16 mouse cellular contexts compared by ENCODE assay signal in genomic region chr8:124331094-124331493, GRCm38 (mm10).
A peak's percentile ranks its signal among the peaks of the same experiment; 100 is the strongest.
DNase-seq lines count a peak whose midpoint lies in the region; ATAC-seq and TF ChIP-seq lines count a peak whose summit lies in the region.
"Had no signal": no experiment of that assay in that cellular context is flagged by ENCODE, and none has a peak within 500 bp of the region (broad histone marks: within the 10 kb centered on the region; RNA-seq: fewer than 3 reads in every experiment).

No protein-coding gene starts in this region.

- H3K9me3 ChIP-seq in hindbrain, embryonic 14.5 days (ENCODE audit: control insufficient read depth, low read length), result no peaks in the 10 kb centered on the region
- H3K9me3 ChIP-seq in stomach, postnatal 0 days (ENCODE audit: control insufficient read depth, low read length), result no peaks in the 10 kb centered on the region
- H3K9me3 ChIP-seq: embryonic facial prominence, embryonic 13.5 days; limb, embryonic 15.5 days; lung, embryonic 15.5 days; megakaryocyte, embryonic 14.5 days; neural tube, embryonic 12.5 days; stomach, embryonic 15.5 days had no signal

- no peak for ATAC-seq in hindbrain, embryonic 14.5 days (ENCODE audit: low FRiP score)
- ATAC-seq in stomach, postnatal 0 days (ENCODE audit: low FRiP score, low TSS enrichment), result peak; percentile 57; the same call in 1 of the 2 replicates
- ATAC-seq: intestine, embryonic 16.5 days had no signal

- no peak overlapping the region for H3K4me3 ChIP-seq in layer of hippocampus, adult 2 months
- no peak overlapping the region for H3K4me3 ChIP-seq in hindbrain, embryonic 14.5 days (replicated peaks; ENCODE audit: low read length)
- no peak overlapping the region for H3K4me3 ChIP-seq in stomach, postnatal 0 days (ENCODE audit: low read depth, low read length)
- H3K4me3 ChIP-seq: embryonic facial prominence, embryonic 13.5 days; limb, embryonic 15.5 days; lung, embryonic 15.5 days; megakaryocyte, embryonic 14.5 days; neural tube, embryonic 12.5 days; stomach, embryonic 15.5 days had no signal

- no peaks in the 10 kb centered on the region for H3K27me3 ChIP-seq in hindbrain, embryonic 14.5 days (ENCODE audit: control insufficient read depth, insufficient read depth, low read length)
- H3K27me3 ChIP-seq in stomach, postnatal 0 days (ENCODE audit: control insufficient read depth, insufficient read depth, low read length), result no peaks in the 10 kb centered on the region
- H3K27me3 ChIP-seq: embryonic facial prominence, embryonic 13.5 days; limb, embryonic 15.5 days; lung, embryonic 15.5 days; megakaryocyte, embryonic 14.5 days; neural tube, embryonic 12.5 days; stomach, embryonic 15.5 days had no signal

- H3K27ac ChIP-seq in layer of hippocampus, adult 2 months, result peak overlapping the region; percentile 62
- 0 out of 2 replicates have a peak overlapping the region, but pooled peaks have one; percentile 14 for H3K27ac ChIP-seq in hindbrain, embryonic 14.5 days
- no peak overlapping the region for H3K27ac ChIP-seq in stomach, postnatal 0 days (replicated peaks)
- H3K27ac ChIP-seq: embryonic facial prominence, embryonic 13.5 days; limb, embryonic 15.5 days; lung, embryonic 15.5 days; neural tube, embryonic 12.5 days; stomach, embryonic 15.5 days had no signal

- H3K4me1 ChIP-seq in hindbrain, embryonic 14.5 days (replicated peaks; ENCODE audit: control insufficient read depth, insufficient read depth, low read length), result peaks cover 10% of the 10 kb centered on the region; the same call in 1 of the 2 replicates
- no peaks in the 10 kb centered on the region for H3K4me1 ChIP-seq in stomach, postnatal 0 days (replicated peaks; ENCODE audit: control insufficient read depth, insufficient read depth)
- H3K4me1 ChIP-seq: embryonic facial prominence, embryonic 13.5 days; limb, embryonic 15.5 days; lung, embryonic 15.5 days; stomach, embryonic 15.5 days had no signal

- H3K9ac ChIP-seq in hindbrain, embryonic 14.5 days, result no peak overlapping the region
- no peak overlapping the region for H3K9ac ChIP-seq in stomach, postnatal 0 days (ENCODE audit: low read length)
- H3K9ac ChIP-seq: embryonic facial prominence, embryonic 13.5 days; limb, embryonic 15.5 days; lung, embryonic 15.5 days; stomach, embryonic 15.5 days had no signal

- H3K4me2 ChIP-seq in hindbrain, embryonic 14.5 days (replicated peaks), result no peak overlapping the region
- no peak overlapping the region for H3K4me2 ChIP-seq in stomach, postnatal 0 days (replicated peaks; ENCODE audit: low read depth)
- H3K4me2 ChIP-seq: embryonic facial prominence, embryonic 13.5 days; limb, embryonic 15.5 days; lung, embryonic 15.5 days; neural tube, embryonic 12.5 days; stomach, embryonic 15.5 days had no signal

- WGBS in hindbrain, embryonic 14.5 days, result 95% methylated on average over 3 of the region's 3 CpGs
- 80% methylated on average over 3 of the region's 3 CpGs for WGBS in stomach, postnatal 0 days

- no peak for TF ChIP-seq CTCF in layer of hippocampus, adult 2 months (conservative IDR thresholded peaks at IDR 0.05)
- TF ChIP-seq CTCF in stomach, postnatal 0 days (IDR thresholded peaks at IDR 0.05; ENCODE audit: low read depth), result no peak

- no peak for TF ChIP-seq EP300 in stomach, postnatal 0 days (optimal IDR thresholded peaks at IDR 0.05)

- DNase-seq in layer of hippocampus, adult 2 months (ENCODE audit: low spot score in 2 of 2), result no peak
- no peak for DNase-seq in layer of hippocampus, adult 18-20 months (ENCODE audit: low spot score in 2 of 2)
- peak; percentile 35 for DNase-seq in adrenal gland, postnatal 10 days
- DNase-seq in hindbrain, embryonic 14.5 days (ENCODE audit: low spot score), result no peak
- DNase-seq in stomach, postnatal 0 days (ENCODE audit: low spot score), result no peak
- no peak for DNase-seq in kidney, adult 8-10 months
- no peak for DNase-seq in spleen, postnatal 36 days (ENCODE audit: low spot score in 2 of 2)
- DNase-seq: heart, adult 11 months; thymus, postnatal 36 days had no signal

- peaks cover 66% of the 10 kb centered on the region for H3K36me3 ChIP-seq in hindbrain, embryonic 14.5 days (replicated peaks; ENCODE audit: control insufficient read depth, insufficient read depth)
- peaks cover 22% of the 10 kb centered on the region for H3K36me3 ChIP-seq in stomach, postnatal 0 days (ENCODE audit: control insufficient read depth, insufficient read depth, low read length)
